Mouse (Mus musculus) gastrocnemius, adult 8-10 months (tissue): ENCODE measurements around the gene Iqsec1. TPM values are rescaled to one million over a fixed set of nuclear protein-coding genes. Genes with fewer than 3 reads are reported as not detected.
"Not testable (repeated sequence)": the region's sequence is repeated elsewhere in the genome, so short reads cannot be mapped to it uniquely, and the experiment has no call there.

Source experiments
- DNase-seq, 2 experiments: peaks; one replicate each; pipeline ENCODE4 v3.0.0; 2022; ENCODE audit warnings: low spot score in 2 of 2
- total RNA-seq, 4 experiments: library from RNA; stranded (reverse); gene quantifications; 2 replicates each; pipeline ENCODE4 v1.2.4; 2022

Iqsec1 gene
- total RNA-seq, 4 experiments from 2014 or later = 103 to 120 (median 106) TPM

- DNase-seq = no peak
Observed at GRCm38 (mm10) chr6:90668693-90669092, 319.8 kb downstream of the Iqsec1 start.

DNA sequence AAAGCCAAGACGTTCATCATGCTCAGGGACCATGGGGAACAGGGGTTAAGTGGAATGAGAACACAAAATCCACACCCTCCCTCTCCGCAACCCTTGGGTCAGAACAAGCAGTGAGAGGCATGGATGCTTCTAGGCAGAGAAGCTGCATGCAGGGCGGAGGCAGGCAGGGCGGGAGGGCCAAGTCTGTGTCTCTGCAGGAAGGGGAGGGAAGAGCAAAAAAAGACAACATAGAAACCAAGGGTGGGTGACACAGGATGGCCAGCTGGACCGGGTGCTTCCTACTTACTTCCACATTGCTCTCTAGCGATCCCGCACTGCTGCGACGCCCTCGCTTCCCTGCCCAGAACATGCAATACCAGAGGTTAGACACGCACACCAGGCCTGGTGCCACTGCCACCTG, 324.7 kb downstream of the Iqsec1 start:
- no peak for DNase-seq

DNA sequence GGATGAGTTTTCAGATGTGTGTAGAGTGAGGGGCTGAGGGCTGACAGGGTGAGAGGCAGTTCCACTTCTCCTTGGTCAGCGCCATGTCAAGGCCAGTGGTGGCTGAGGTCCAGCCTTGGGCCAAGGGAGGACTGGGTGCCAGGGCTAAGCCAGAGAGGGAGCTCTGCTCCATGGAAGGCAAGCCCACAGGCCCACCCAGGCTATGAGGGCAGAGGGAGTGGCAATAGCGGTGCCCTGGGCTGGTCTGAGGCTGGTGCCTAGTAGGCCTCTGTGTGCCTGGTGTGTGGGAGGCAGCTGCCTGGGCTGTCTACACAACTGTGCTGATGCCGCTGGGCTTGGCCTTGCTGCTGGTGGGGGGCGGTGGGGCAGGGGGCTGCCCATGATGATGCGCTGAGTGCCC, 326.3 kb downstream of the Iqsec1 start:
- no peak for DNase-seq

GRCm38 (mm10) chr6:90661029-90661399, 327.5 kb downstream of the Iqsec1 start:
- DNase-seq = no peak

- DNase-seq = no peak
Observed at GRCm38 (mm10) chr6:90660398-90661028, 328.0 kb downstream of the Iqsec1 start.

- no peak for DNase-seq
Observed at GRCm38 (mm10) chr6:90659913-90660312, 328.6 kb downstream of the Iqsec1 start.

- not testable (repeated sequence) for DNase-seq
Observed at GRCm38 (mm10) chr6:90656344-90656850, 332.1 kb downstream of the Iqsec1 start.

GRCm38 (mm10) chr6:90653736-90654135, 334.7 kb downstream of the Iqsec1 start:
- DNase-seq = peak; percentile 54 to 63

- no peak for DNase-seq
Observed at GRCm38 (mm10) chr6:90650634-90651033, 337.9 kb downstream of the Iqsec1 start.

DNA sequence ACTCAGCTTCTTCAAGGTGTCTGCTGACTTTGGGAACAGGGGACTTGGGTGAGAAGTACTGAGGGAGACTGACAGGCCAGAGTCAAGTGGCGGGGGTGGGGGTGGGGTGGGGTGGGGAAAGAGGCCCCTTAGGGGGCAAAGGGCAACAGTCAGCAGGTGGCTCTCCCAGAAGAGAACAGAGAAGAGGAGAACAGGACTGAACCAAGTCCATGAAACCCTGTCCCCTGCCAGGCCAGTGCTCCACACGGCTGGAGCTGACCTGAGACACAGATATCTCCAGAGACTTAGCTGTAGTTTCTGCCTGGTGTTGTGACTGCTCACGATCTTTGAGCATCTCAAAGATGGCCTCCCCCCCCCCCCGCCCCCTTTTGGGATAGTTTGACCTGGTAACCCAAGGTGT, 339.2 kb downstream of the Iqsec1 start:
- no peak for DNase-seq

DNA sequence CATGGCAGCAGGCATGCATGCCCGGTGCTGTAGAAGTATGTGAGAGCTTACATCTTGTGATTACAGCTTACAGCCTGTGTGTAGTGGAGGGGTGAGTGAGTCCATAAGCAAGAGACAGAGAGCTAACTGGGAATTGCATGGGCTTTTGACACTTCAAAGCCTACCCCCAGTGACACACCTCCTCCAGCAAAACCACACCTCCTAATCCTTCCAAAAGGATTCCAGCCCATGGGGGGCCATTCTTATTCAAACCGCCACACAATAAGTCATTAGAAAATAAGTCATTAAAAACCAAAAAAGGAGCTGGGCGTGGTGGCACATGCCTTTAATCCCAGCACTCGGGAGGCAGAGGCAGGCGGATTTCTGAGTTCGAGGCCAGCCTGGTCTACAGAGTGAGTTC, 340.1 kb downstream of the Iqsec1 start:
- no peak for DNase-seq

GRCm38 (mm10) chr6:90644965-90645364, 343.5 kb downstream of the Iqsec1 start:
- DNase-seq = no peak

DNA sequence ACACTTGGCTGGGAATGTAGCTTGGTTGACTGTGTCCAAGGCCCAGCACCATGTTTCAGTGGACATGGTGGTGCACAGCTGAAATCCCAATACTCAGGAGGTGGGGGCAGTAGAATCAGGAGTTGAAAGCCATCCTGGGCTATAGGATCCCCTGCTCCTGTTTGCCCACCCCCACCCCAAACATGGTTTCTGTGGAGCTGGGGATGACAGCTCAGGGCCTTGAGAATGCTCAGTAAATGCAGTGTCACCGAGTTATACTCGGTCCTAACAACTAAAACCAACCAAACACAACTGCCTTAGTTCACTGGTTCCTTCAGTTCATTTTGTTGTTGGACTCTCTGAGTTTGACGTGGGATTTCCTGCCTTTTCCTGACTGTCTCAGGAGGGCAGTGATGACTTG, 345.4 kb downstream of the Iqsec1 start:
- DNase-seq = no peak

GRCm38 (mm10) chr6:90635611-90636010, 352.9 kb downstream of the Iqsec1 start:
- DNase-seq = no peak

DNA sequence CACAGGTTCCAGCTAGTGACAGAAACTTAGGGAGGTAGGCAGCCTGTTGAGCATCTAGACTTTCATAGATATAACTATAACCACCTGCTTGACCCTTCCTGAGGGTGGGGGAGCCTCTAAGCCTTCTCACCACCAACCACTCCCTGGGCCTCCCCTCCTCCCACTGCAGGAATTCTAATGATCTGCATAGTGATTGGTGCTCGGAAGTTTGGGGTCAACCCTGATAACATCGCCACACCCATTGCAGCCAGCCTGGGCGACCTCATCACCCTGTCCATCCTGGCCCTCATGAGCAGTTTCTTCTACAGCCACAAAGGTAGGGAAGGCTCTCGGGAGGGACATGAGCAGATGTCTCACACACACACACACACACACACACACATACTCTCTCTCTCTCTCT, 353.4 kb downstream of the Iqsec1 start:
- no peak for DNase-seq

DNA sequence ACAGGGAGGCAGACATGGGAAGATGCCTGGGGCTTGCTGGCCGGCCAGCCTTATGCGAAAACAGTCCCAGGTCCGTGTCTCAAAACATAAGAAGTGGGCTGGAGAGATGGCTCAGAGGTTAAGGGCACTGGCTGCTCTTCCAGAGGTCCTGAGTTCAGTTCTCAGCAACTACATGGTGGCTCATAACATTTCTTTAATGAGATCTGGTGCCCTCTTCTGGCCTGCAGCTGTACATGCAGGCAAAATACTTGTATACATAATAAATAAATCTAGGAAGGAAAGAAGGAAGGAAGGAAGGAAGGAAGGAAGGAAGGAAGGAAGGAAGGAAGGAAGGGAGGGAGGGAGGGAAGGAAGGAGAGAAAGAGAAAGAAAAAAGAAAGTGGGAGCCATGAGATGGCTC, 356.0 kb downstream of the Iqsec1 start:
- DNase-seq = not testable (repeated sequence)

GRCm38 (mm10) chr6:90630427-90630826, 358.1 kb downstream of the Iqsec1 start:
- no peak for DNase-seq

DNA sequence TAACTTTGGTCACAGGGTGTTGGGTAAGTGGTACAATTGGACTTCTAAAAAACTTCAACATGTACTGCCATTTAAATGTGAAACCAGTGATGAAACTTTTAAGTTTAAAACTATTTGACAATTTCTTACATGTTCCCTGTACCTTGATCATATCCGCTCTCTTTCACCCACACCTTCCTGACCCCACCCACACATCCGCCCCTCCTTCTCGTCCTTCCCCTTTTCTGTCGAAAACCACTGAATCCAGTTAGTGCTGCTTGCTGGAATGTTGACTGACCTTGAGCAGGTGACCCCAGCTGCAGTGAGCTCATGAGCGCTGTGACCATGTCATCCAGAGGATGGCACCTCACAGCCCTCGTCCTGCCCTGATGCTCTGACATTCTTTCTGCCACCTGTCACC, 359.0 kb downstream of the Iqsec1 start:
- no peak for DNase-seq

GRCm38 (mm10) chr6:90627556-90627955, 360.9 kb downstream of the Iqsec1 start:
- DNase-seq = no peak

DNA sequence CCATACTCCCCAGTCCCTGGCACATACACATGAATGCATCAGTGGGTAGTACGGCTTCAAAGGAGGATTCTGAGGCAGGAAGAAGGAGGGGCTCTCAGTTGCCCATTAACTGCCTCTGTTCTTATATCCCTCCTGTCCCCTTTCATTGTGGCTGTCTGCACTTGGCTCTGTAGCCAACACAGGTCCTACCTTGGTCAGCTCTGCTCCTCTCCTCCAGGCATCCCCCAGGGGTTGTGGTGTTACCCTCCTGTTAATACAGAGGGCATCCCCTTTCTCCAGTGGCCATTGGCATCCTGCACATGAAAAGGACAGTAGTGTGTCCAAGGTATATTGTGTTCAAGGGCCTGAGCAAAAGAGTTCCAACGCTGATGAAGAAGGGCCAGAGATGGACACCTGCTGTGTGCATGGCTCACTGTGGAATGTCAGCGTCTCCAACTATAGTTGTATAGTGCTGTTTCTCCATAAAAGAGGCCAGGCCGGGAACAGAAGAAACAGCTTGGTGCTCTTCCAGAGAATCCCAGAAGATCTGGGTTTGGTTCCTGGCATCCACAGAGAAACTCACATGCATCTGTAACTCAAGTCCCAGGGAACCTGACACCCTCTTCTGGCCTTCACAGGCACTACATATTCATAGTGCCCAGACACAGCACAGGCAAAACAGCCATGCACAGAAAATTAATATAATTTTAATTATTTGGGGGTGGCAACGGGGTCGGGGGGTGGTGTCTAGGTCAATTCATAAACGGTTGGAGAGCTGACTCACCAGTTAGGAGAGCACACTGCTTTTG, 363.1 kb downstream of the Iqsec1 start:
- no peak for DNase-seq

DNA sequence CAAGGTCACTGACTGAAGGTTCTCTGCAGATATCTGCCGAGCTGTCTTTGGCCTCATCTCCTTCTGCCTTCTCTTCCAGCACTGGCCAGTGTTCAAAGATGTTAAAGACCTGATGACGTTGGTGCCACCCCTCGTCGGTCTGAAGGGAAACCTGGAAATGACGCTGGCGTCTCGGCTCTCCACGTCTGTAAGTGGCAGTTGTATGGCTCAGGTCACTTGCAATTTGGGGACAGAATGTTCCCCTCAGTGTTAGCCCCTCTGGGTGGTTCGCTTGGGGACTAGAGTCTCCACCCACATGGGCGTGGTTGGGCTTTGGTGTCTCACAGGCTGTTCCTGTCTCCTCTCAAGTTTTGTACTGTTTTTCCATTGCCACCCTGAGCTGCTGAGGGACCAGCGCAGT, 363.8 kb downstream of the Iqsec1 start:
- DNase-seq = peak; percentile 58 to 61

GRCm38 (mm10) chr6:90624184-90624583, 364.3 kb downstream of the Iqsec1 start:
- DNase-seq = peak; percentile 71 to 75

GRCm38 (mm10) chr6:90623456-90623836, 365.0 kb downstream of the Iqsec1 start:
- no peak for DNase-seq
